Mouse (Mus musculus): ENCODE measurements around the gene Adat1.

Adat1 gene

GRCm38 (mm10) chr8:111992013-111992702 lies at the start of gene Adat1:
Gene Adat1 (minus strand): TSS chr8:111992302.
- DNase-seq = peak; percentile 86

- DNase-seq = no peak
Measured at GRCm38 (mm10) chr8:112037521-112037920, 45.4 kb upstream of the Adat1 start.

- no peak for DNase-seq
Measured at GRCm38 (mm10) chr8:112034603-112035002, 42.5 kb upstream of the Adat1 start.

- no peak for DNase-seq
Measured at GRCm38 (mm10) chr8:112033071-112033470, 41.0 kb upstream of the Adat1 start.

- DNase-seq = no peak
Measured at GRCm38 (mm10) chr8:112030663-112031062, 38.6 kb upstream of the Adat1 start.

- no peak for DNase-seq
Measured at GRCm38 (mm10) chr8:112029455-112029854, 37.4 kb upstream of the Adat1 start.

GRCm38 (mm10) chr8:112014936-112015335 lies 22.8 kb upstream of the Adat1 start, which contains the start of gene Gm6793:
Gene Gm6793 (minus strand): TSS chr8:112015036.
- no peak for DNase-seq

GRCm38 (mm10) chr8:112011816-112012242 lies 19.7 kb upstream of the Adat1 start:
- DNase-seq = peak; percentile 60

GRCm38 (mm10) chr8:112010997-112011815 lies 19.1 kb upstream of the Adat1 start, which contains the start of the genes Kars and Terf2ip:
Gene Kars (minus strand): TSS chr8:112011323.
Gene Terf2ip (plus strand): TSS chr8:112011398.
- peak; percentile 94 for DNase-seq

GRCm38 (mm10) chr8:112009558-112009957 lies 17.5 kb upstream of the Adat1 start:
- DNase-seq = peak; percentile 21

- no peak for DNase-seq
Measured at GRCm38 (mm10) chr8:112007669-112008068, 15.6 kb upstream of the Adat1 start.

GRCm38 (mm10) chr8:112005601-112006000 lies 13.5 kb upstream of the Adat1 start:
- DNase-seq = no peak

GRCm38 (mm10) chr8:112004754-112005153 lies 12.7 kb upstream of the Adat1 start:
- DNase-seq = no peak

- DNase-seq = no peak
Measured at GRCm38 (mm10) chr8:111992703-111993039, 569 bp upstream of the Adat1 start.

- DNase-seq = no peak
Measured at GRCm38 (mm10) chr8:111991278-111991677, 824 bp downstream of the Adat1 start.

- peak; percentile 70 for DNase-seq
Measured at GRCm38 (mm10) chr8:111989911-111990310, 2.2 kb downstream of the Adat1 start.

- no peak for DNase-seq
Measured at GRCm38 (mm10) chr8:111984511-111984910, 7.6 kb downstream of the Adat1 start.

GRCm38 (mm10) chr8:111982116-111982515 lies 10.0 kb downstream of the Adat1 start:
- DNase-seq = peak; percentile 83

- DNase-seq = no peak
Measured at GRCm38 (mm10) chr8:111978147-111978546, 14.0 kb downstream of the Adat1 start.

- no peak for DNase-seq
Measured at GRCm38 (mm10) chr8:111976326-111976725, 15.8 kb downstream of the Adat1 start.

GRCm38 (mm10) chr8:111975706-111976105 lies 16.4 kb downstream of the Adat1 start:
- no peak for DNase-seq

- DNase-seq = no peak
Measured at GRCm38 (mm10) chr8:111974138-111974537, 18.0 kb downstream of the Adat1 start.

GRCm38 (mm10) chr8:111968991-111969390 lies 23.1 kb downstream of the Adat1 start:
- DNase-seq = no peak

- DNase-seq = no peak
Measured at GRCm38 (mm10) chr8:111968541-111968940, 23.6 kb downstream of the Adat1 start.

Data from cerebellum, adult 11-12 months (tissue).